Mouse (Mus musculus): ENCODE measurements at regions not wholly inside any gene's neighbourhood (a gene's known extent, or its start where the extent isn't known, plus 50 kb on each side); places are given as distances from the start of the nearest gene placed in this dataset.
"Not testable (repeated sequence)": the region's sequence is repeated elsewhere in the genome, so short reads cannot be mapped to it uniquely, and the experiment has no call there.

- DNase-seq (ENCODE audit: low spot score), result not testable (repeated sequence)
Measured at GRCm38 (mm10) chr12:92886394-92887075, 1037.6 kb upstream of the Sel1l start.

- DNase-seq (ENCODE audit: low spot score), result not testable (repeated sequence)
Measured at GRCm38 (mm10) chr12:92884014-92884413, 1035.1 kb upstream of the Sel1l start.

GRCm38 (mm10) chr12:92883091-92883490, 1034.1 kb upstream of the Sel1l start:
- DNase-seq (ENCODE audit: low spot score), result not testable (repeated sequence)

- DNase-seq (ENCODE audit: low spot score), result not testable (repeated sequence)
Measured at GRCm38 (mm10) chr12:92882540-92882939, 1033.6 kb upstream of the Sel1l start.

DNA sequence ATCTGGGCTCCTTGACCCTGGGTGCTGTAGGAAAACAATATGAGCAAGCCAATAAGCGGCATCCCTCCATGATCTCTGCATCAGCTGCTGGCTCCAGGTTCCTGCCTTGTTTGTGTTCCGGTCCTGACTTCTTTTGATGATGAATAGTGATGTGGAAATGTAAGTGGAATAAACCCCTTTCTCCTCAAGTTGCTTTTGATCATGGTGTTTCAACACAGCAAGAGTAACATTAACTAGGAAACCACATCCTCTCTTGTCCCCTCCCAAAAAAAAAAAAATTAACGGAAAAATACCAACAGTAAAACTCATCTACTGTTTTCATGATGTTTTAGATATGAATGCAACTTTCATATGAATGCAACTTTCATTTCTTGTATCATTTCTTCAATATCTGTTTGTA, 1024.6 kb upstream of the Sel1l start:
- no peak for DNase-seq (ENCODE audit: low spot score)

DNA sequence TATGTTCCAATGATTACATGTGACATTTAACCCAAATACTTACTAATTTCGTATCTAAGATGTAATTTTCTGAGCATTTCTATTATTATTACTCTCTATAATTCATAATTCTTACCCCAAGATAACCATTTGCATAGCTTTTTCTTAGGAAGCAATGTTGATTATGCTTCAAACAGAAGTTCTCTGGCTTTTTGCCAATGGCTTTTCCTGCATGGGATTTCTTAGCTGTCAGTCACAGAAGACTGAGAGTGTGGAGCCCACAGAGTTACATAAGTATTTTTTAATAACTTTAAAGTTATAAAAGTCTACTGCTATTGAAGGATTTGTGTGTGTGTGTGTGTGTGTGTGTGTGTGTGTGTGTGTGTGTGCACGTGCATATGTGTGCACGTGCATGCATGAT, 1020.4 kb upstream of the Sel1l start:
- no peak for DNase-seq (ENCODE audit: low spot score)

DNA sequence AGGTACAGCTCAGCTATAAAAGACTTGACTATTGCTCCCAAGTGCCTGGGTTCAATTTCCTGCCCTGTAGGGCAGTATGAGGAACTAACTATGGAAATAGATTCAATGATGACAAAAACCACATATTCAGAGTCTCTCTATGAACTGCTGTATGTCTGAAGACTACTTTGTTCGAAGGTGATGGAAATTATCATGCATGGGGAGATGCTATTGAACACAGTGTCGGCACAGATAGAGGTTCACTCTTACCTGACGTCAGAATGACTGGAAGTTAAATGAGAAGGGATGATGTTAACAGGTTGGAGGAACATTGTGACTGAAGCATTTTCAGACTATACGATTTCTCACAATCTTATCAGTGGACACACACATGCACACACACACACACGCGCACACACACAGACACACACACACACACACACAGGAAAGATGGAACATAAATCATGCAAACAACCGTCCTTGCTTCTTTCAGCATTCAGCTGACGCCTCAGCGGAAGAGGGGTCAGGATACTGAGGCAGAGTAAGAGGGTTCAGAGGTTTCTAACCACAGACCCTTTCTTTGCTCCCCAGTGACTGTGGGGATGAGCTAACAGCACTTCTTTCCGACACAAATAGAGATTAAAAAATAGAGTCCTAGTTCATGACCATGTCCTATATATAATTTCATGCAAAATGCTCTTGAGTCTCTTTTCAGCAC, 974.3 kb upstream of the Sel1l start:
- DNase-seq (ENCODE audit: low spot score), result no peak

- no peak for DNase-seq (ENCODE audit: low spot score)
Measured at GRCm38 (mm10) chr12:92818610-92819009, 969.7 kb upstream of the Sel1l start.

DNA sequence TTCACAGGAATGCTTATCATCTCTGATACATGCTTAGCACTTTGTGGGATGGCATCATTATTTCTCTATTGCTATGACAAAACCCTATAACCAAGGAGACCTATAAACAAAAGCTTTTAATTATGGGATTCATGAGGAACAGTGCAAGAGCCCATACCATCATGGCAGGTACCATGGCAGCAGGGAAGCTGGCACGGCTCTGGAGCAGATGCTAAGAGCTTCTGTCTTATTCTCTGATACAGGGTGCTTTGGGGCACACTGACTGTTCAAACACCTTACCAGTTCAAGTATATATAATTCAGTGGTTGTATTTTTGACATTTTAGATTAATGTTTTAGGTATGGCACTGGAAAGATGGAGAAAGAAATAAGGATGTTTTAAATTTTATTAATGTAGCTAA, 952.2 kb upstream of the Sel1l start:
- DNase-seq (ENCODE audit: low spot score), result no peak

DNA sequence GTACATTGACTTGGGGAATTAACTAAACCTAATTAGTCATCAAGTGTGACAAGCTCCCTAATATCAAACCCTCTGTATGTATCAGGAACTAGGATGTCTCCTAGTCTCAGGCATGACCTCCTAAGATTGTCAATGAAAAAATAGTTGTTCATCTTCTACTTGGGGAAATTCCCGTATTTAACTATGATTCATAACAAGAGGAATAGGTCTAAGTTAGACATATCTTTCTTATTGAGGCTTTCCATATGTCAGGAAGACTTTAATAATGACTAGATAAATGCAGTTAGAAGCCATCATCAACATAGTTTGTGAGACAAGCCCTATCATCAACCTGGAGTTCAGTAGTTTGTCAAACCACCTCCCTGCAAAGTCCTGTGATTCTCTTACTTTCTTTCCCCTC, 934.4 kb upstream of the Sel1l start:
- no peak for DNase-seq (ENCODE audit: low spot score)

DNA sequence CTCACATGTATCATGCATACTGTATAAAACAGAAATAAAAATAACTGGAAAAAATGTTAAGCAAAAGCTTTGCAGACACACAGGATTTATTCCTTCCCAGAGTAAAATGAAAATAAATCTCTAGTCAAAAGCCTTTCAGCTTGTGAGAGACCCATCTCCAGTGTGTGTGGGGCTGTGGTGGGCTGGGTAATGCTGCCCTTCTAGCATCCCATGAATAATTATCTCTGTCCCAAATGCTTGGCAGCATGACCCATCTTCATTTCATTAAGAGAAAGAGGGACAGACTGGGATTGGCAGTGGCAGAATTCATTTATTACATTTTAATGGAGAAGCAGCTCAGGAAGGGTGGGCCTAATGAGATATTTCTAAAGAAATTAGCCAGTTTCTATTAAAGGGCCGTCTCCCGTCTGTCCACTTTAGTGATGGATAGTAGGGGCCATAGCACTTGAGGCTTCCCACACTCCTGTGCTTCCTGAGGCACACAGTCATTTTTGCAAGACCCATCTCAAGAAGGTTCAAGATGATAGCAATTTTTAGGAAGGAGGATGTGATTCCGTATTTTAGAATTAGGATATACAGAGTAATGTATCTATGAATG, 930.8 kb upstream of the Sel1l start:
- DNase-seq (ENCODE audit: low spot score), result no peak

- no peak for DNase-seq (ENCODE audit: low spot score)
Measured at GRCm38 (mm10) chr12:92775668-92776067, 926.7 kb upstream of the Sel1l start.

- DNase-seq (ENCODE audit: low spot score), result no peak
Measured at GRCm38 (mm10) chr12:92748576-92748975, 899.6 kb upstream of the Sel1l start.

GRCm38 (mm10) chr12:92740818-92741217, 891.9 kb upstream of the Sel1l start:
- no peak for DNase-seq (ENCODE audit: low spot score)

GRCm38 (mm10) chr12:92739196-92739595, 890.2 kb upstream of the Sel1l start:
- DNase-seq (ENCODE audit: low spot score), result no peak

DNA sequence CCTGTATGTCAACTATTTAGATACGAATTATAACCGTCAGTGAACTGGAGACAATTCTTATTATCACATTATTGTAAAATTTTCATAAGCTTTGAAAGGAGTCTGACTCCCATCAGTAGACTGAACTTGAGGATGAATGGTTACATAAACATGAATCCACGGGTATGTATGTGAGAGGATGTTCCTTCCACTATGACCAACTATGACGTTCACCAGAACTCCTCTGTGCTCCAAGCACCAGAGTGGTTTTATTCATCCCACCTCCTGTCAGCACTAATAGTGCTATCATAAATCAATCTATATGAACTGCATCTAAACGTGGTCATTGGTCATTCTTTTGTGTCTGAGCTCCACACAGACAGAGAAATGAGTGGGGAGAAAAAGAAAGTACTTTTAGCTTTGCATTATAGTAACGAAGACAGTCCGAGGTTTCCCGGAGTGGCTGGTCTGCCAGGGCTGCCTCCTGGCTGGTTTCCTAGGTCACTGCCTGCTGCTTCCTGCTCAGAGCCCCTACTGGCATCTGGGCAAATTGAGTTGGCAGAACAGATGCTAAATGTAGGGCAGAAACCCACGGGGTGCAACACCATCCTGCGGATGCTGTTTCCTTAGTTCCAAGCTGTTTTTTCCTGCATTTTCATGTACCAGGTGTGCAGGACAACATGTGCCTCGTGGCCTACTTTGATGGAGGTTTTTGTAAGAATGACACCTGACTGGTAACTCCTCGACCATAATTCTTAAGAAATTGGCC, 888.8 kb upstream of the Sel1l start:
- DNase-seq (ENCODE audit: low spot score), result no peak

GRCm38 (mm10) chr12:92723022-92723421, 874.1 kb upstream of the Sel1l start:
- DNase-seq (ENCODE audit: low spot score), result no peak

- no peak for DNase-seq (ENCODE audit: low spot score)
Measured at GRCm38 (mm10) chr12:92713415-92713814, 864.5 kb upstream of the Sel1l start.

GRCm38 (mm10) chr12:92708466-92708865, 859.5 kb upstream of the Sel1l start:
- DNase-seq (ENCODE audit: low spot score), result no peak

DNA sequence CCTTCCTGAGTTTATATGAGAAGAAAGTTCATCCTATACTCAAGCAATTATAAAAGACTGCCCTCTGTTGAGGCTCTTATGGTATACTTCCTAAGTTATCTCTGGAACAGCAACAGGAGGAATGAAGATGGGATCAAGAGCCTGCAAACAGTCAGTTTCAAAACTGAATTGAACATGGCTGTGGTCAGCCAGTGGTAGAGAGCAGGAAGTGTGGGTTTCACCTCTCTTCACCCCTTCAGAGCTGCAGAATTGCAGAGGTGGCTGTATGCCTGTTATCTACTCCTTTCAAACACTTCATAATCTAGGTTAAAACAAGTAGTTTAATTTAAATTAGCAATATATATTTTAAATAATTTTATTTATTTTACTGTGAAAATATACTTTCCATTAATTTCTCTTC, 854.8 kb upstream of the Sel1l start:
- DNase-seq (ENCODE audit: low spot score), result no peak

GRCm38 (mm10) chr12:92692956-92693355, 844.0 kb upstream of the Sel1l start:
- no peak for DNase-seq (ENCODE audit: low spot score)

- DNase-seq (ENCODE audit: low spot score), result no peak
Measured at GRCm38 (mm10) chr12:92672396-92672795, 823.4 kb upstream of the Sel1l start.

DNA sequence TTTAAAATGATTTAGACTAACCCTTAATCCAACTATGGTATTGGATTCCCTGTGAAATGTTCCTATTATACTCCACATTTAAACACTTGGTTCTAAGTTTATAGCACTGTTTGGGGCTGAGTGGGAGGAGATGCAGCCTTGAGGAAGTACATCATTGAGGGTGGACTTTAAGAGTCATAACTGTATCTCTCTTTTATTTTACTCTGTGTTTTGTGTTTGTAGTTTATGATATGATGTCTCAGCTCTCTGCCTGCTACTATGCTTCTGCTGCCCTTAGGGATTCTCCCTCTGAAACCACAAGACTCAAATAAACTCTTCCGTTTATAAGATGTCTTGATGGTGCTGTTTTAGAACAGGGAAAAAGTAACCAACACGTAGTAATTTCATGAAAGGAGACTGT, 797.7 kb upstream of the Sel1l start:
- no peak for DNase-seq (ENCODE audit: low spot score)
